Mouse (Mus musculus) bone marrow macrophage, adult 2 months (primary cell): ENCODE measurements around the gene Lactbl1. TPM values are rescaled to one million over a fixed set of nuclear protein-coding genes. Genes with fewer than 3 reads are reported as not detected.
A peak's percentile ranks its signal among the peaks of the same experiment; 100 is the strongest.

Experiments
- H3K27ac ChIP-seq: 2 replicates; pipeline ENCODE4 v1.5.1; 2012; ENCODE audit warnings: low read depth, low read length; ENCODE audit not compliant: insufficient read depth
- H3K4me1 ChIP-seq: 2 replicates; pipeline ENCODE4 v1.6.1; 2012; ENCODE audit warnings: low read length; ENCODE audit not compliant: control insufficient read depth, insufficient read depth
- H3K4me3 ChIP-seq: 2 replicates; pipeline ENCODE4 v1.5.1; 2012; ENCODE audit warnings: mild to moderate bottlenecking, low read length, moderate library complexity; ENCODE audit not compliant: insufficient read depth
- CTCF ChIP-seq: IDR thresholded peaks from 2 replicates; pipeline ENCODE4 v1.5.1; 2012; ENCODE audit warnings: low read depth, mild to moderate bottlenecking, low read length, moderate library complexity
- POLR2A ChIP-seq: IDR thresholded peaks from 2 replicates; pipeline ENCODE4 v1.6.1; 2012; ENCODE audit warnings: mild to moderate bottlenecking, low read depth, low read length, borderline replicate concordance
- polyA plus RNA-seq: library from polyadenylated mRNA; stranded (reverse); fragments of >200 nt; gene quantifications from 2 replicates; pipeline ENCODE4 v1.2.4, GENCODE M21; 2012; ENCODE audit not compliant: missing spikeins, insufficient read depth, insufficient read length

Gene Lactbl1
- polyA plus RNA-seq, 1 experiment = not detected

GRCm38 (mm10) chr4:136678480-136678879 lies 56.1 kb downstream of the Lactbl1 start:
- Histone ChIP-seq H3K4me1 (peaks cover 3% of the 10 kb centered on the region; the same call in 1 of the 2 replicates), H3K4me3 (no peak overlapping the region), H3K27ac (no peak overlapping the region)
- TF ChIP-seq CTCF (peak; percentile 96), POLR2A (no peak)

- Histone ChIP-seq H3K4me3 (no peak overlapping the region), H3K27ac (no peak overlapping the region), H3K4me1 (peaks cover 3% of the 10 kb centered on the region; the same call in 1 of the 2 replicates)
- no peak for TF ChIP-seq POLR2A
- TF ChIP-seq CTCF = no peak
Observed at GRCm38 (mm10) chr4:136679221-136679620, 56.8 kb downstream of the Lactbl1 start.

- H3K4me3 ChIP-seq = no peak overlapping the region
- H3K27ac ChIP-seq = no peak overlapping the region
- peaks cover 3% of the 10 kb centered on the region; the same call in 1 of the 2 replicates for H3K4me1 ChIP-seq
- TF ChIP-seq POLR2A = no peak
- TF ChIP-seq CTCF = no peak
Observed at GRCm38 (mm10) chr4:136680641-136681040, 58.2 kb downstream of the Lactbl1 start.

- peaks cover 3% of the 10 kb centered on the region; the same call in 1 of the 2 replicates for H3K4me1 ChIP-seq
- no peak for TF ChIP-seq POLR2A
- no peak for TF ChIP-seq CTCF
- H3K27ac ChIP-seq = no peak overlapping the region
- H3K4me3 ChIP-seq = no peak overlapping the region
Observed at GRCm38 (mm10) chr4:136684485-136684884, 62.1 kb downstream of the Lactbl1 start.

- TF ChIP-seq CTCF (no peak), POLR2A (no peak)
- Histone ChIP-seq H3K4me3 (no peak overlapping the region), H3K4me1 (peaks cover 3% of the 10 kb centered on the region; the same call in 1 of the 2 replicates), H3K27ac (no peak overlapping the region)
Observed at GRCm38 (mm10) chr4:136685431-136685869, 63.0 kb downstream of the Lactbl1 start.

GRCm38 (mm10) chr4:136688113-136688512 lies 65.7 kb downstream of the Lactbl1 start:
- H3K27ac ChIP-seq = no peak overlapping the region
- H3K4me1 ChIP-seq = no peaks in the 10 kb centered on the region
- TF ChIP-seq POLR2A (no peak), CTCF (no peak)
- H3K4me3 ChIP-seq = no peak overlapping the region

Other genes starting within 250 kb of the Lactbl1 start
- gene Htr1d, start 199.1 kb upstream of the Lactbl1 start, polyA plus RNA-seq = not detected in 2 replicates
- gene 6030445D17Rik, start 160.4 kb upstream of the Lactbl1 start, polyA plus RNA-seq = not detected in 2 replicates
- 11.9 and 17.2 TPM in 2 replicates for gene Luzp1, start 152.9 kb upstream of the Lactbl1 start, polyA plus RNA-seq
- 29.9 and 32.7 TPM in 2 replicates for gene Kdm1a, start 19.9 kb upstream of the Lactbl1 start, polyA plus RNA-seq
- not detected in 2 replicates for gene Tex46, start 12.2 kb upstream of the Lactbl1 start, polyA plus RNA-seq
- gene Ephb2, start 213.4 kb downstream of the Lactbl1 start, polyA plus RNA-seq = not detected in 2 replicates